Mouse (Mus musculus): Measurements from ENCODE around the gene Klc4.

DNA sequence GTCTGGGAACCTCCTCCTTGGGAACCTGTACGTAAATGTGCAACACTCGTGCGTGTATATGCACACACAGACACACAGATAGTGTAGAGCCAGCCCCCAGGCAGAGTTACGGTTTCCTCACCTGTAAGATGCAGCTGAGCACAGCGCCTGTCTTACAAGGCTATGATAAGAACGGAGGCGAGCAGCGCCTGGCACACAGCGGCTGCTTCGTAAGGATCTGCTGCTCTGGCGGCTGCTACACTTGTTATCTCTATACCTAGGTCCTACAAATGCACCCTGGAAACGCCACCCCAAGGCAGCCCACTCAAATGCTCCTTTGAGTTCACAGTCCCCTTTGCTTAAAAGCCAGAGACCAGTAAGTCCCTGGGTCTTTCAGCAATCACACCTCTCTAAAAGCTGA, 44.8 kb upstream of the Klc4 start:
- TF ChIP-seq CTCF (conservative IDR thresholded peaks at IDR 0.05; ENCODE audit: insufficient read depth, insufficient read length, low read depth, low read length) (no peak), POLR2A (IDR thresholded peaks at IDR 0.05; ENCODE audit: low read depth, low read length) (no peak)

All from kidney, adult 2 months (tissue).